Mouse (Mus musculus) limb, embryonic 10.5 days (tissue): ENCODE results near the gene Flvcr2. TPM values are rescaled to one million over a fixed set of nuclear protein-coding genes. Genes with fewer than 3 reads are reported as not detected.

Source experiments
- DNase-seq: peaks from one replicate; pipeline ENCODE4 v3.0.0-alpha.2; 2017; ENCODE audit warnings: low spot score
- H3K27ac ChIP-seq: fragments of 300-500 bp; sonication (generic); 2 replicates; pipeline ENCODE4 v1.5.1; 2016; ENCODE audit warnings: mild to moderate bottlenecking
- H3K27me3 ChIP-seq: fragments of 300-500 bp; sonication (generic); 2 replicates; pipeline ENCODE4 v1.6.1; 2016; ENCODE audit warnings: low read depth, mild to moderate bottlenecking; ENCODE audit not compliant: poor library complexity, severe bottlenecking
- H3K36me3 ChIP-seq: fragments of 300-500 bp; sonication (generic); 2 replicates; pipeline ENCODE4 v1.6.1; 2016; ENCODE audit warnings: mild to moderate bottlenecking, moderate library complexity
- H3K4me1 ChIP-seq: fragments of 300-500 bp; sonication (generic); 2 replicates; pipeline ENCODE4 v1.6.1; 2016
- H3K4me3 ChIP-seq: fragments of 300-500 bp; sonication (generic); 2 replicates; pipeline ENCODE4 v1.5.1; 2016; ENCODE audit warnings: mild to moderate bottlenecking, moderate library complexity
- H3K9me3 ChIP-seq: fragments of 300-500 bp; sonication (generic); replicated peaks from 2 replicates; pipeline ENCODE4 v1.6.1; 2016; ENCODE audit warnings: mild to moderate bottlenecking
- WGBS: fragments of 180-500 bp; shearing (Covaris S2); methylation state at CpG from one replicate; pipeline ENCODE4 v1.1.7; 2016; 5-methylcytosine and 5-hydroxymethylcytosine counted together
- polyA plus RNA-seq: library from polyadenylated mRNA; unstranded; fragments of >200 nt; fragmentation: Nextera tagmentation; extraction: Ambion mirVana; gene quantifications from 2 replicates; pipeline ENCODE4 v1.2.1, GENCODE M21; 2016

Gene Flvcr2
- polyA plus RNA-seq, 1 experiment from 2014 or later: 0.93 TPM

DNA sequence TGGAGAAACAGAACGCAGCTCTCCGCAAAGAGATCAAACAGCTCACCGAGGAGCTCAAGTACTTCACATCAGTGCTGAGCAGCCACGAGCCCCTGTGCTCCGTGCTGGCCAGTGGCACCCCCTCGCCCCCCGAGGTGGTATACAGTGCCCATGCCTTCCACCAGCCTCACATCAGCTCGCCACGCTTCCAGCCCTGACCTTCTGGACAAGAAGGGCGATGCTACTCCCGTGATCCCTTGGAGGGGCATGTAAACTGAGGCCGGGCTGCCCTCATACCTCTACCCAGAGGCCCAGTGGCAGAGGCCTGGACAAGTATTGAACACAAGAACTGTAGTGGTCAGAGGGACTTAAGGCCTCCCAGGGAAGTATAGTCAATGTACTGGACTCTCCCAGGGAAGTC is 37.8 kb upstream of the Flvcr2 start:
- Histone ChIP-seq H3K9me3 (no peaks in the 10 kb centered on the region), H3K27me3 (peaks cover 23% of the 10 kb centered on the region), H3K27ac (no peak overlapping the region), H3K4me1 (peaks cover 20% of the 10 kb centered on the region), H3K4me3 (no peak overlapping the region), H3K36me3 (no peaks in the 10 kb centered on the region)
- WGBS: 80% methylated on average over 12 of the region's 12 CpGs
- no peak for DNase-seq

DNA sequence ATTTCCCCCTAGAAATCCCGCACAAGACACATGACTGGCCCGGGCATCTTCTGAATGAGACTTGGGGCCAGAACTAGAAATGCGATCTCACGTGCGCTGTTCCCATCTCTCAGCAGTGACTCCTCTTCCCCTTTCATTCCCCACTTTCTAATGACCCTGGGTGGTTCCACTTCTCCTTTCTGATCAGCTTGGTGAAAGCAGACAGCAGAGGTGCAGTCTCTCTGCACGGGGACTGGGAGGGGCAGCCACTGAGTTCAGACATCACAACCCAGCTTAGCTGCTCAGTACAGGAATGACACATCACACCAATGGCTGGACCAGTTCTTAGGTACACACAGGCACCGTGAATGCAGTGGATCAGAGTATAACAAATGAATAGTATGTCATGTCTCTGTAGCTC is 35.6 kb upstream of the Flvcr2 start:
- H3K4me1 ChIP-seq: peaks cover 11% of the 10 kb centered on the region
- no peak overlapping the region for H3K4me3 ChIP-seq
- WGBS: 82% methylated on average over 7 of the region's 7 CpGs
- no peaks in the 10 kb centered on the region for H3K36me3 ChIP-seq
- H3K9me3 ChIP-seq: no peaks in the 10 kb centered on the region
- H3K27me3 ChIP-seq: peaks cover 23% of the 10 kb centered on the region
- no peak for DNase-seq
- no peak overlapping the region for H3K27ac ChIP-seq

DNA sequence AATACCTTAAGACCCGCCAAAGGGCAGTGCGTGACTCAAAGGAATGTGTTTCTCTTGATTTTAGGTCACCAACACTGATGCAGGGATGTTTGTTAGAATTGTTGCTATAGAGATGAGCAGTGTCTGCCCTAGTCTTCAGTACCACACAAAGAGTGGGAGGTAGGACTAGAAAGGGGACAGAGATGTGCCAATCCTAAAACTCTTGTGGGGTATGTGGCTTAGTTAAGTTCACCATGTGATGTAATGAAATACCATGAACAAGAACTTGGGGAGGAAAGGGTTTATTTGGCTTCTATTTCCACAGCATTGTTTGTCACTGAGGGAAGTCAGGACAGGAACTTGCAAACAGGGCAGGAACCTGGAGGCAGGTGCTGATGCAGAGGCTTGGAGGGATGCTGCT is 33.8 kb upstream of the Flvcr2 start:
- 92% methylated on average over 2 of the region's 2 CpGs for WGBS
- Histone ChIP-seq H3K4me1 (no peaks in the 10 kb centered on the region), H3K4me3 (no peak overlapping the region), H3K9me3 (no peaks in the 10 kb centered on the region), H3K27ac (no peak overlapping the region), H3K36me3 (no peaks in the 10 kb centered on the region), H3K27me3 (0 out of 2 replicates have a peak, but pooled peaks cover 4% of the 10 kb centered on the region)
- no peak for DNase-seq

DNA sequence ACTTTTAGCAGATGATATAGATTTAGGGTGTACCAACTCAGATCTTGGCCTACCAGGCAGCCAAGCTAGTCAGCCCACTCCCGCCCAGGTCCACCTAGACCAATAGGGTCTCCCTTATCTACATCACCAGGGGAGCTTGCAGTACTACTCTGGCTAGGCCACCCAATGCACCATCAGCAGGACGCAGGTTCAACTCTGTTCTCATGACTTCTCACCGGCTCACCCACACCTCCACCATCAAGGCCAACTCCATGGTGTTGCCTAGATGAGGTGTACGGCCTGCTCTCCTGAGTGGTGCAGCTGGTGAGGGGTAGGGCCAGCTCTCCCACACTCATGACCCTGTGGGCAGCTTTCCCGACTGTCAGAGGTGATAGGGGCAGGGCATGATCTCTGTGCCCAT is 32.2 kb upstream of the Flvcr2 start:
- Histone ChIP-seq H3K4me3 (no peak overlapping the region), H3K27me3 (no peaks in the 10 kb centered on the region), H3K4me1 (no peaks in the 10 kb centered on the region), H3K9me3 (no peaks in the 10 kb centered on the region), H3K27ac (no peak overlapping the region), H3K36me3 (no peaks in the 10 kb centered on the region)
- WGBS: 96% methylated on average over 5 of the region's 5 CpGs
- no peak for DNase-seq

DNA sequence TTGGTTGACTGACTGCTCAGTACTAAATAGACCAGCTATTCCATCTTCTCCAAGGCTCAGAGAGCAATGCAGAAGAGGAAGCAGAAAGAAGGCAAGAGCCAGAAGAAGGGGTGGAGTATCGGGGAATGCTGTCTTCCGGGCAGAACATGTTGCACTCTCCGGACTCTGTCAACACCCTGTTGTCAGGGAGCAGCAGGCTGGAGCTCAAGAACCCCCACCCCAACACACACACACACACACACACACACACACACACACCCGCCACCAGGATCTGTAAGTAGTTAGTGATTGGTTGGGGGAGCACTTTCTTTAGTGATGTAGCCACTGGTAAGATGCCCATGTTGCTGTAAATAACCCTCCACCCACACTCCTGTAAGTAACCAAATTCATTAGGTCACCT is 21.0 kb upstream of the Flvcr2 start:
- Histone ChIP-seq H3K36me3 (no peaks in the 10 kb centered on the region), H3K4me1 (no peaks in the 10 kb centered on the region), H3K27me3 (no peaks in the 10 kb centered on the region), H3K27ac (no peak overlapping the region), H3K9me3 (no peaks in the 10 kb centered on the region), H3K4me3 (no peak overlapping the region)
- 79% methylated on average over 4 of the region's 4 CpGs for whole genome bisulfite sequencing
- DNase-seq: no peak

DNA sequence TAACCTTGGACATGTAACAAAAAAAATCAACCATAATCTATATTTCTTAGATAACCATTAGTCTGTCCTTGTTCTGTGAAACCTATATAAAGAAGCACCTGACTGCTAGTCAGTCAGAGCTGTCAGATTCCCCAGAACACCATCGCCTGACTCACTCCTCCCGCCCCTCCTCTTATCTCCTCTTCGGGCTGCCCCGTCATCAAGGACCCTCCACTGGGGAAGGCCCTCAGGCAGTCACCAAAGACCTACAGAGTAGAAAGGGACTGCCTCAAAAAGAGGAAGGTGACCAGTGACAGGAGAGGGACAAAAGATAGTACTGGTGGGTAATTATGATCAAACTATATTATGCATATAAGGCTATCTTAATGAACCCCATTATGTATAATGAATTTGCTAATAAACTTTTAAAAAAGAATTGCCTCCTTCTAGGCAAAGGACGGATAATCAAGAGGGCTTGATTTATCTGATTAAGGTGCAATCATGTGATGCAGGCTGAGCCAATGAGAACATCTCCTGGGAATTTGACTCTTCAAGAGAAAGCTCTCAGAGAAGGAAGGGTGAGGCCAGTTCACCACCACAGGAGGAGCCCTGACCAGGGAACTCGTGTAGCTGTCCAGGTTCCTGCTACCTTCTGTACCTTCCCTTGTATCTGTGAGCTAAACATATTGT is 19.5 kb upstream of the Flvcr2 start:
- H3K27ac ChIP-seq: no peak overlapping the region
- no peaks in the 10 kb centered on the region for H3K4me1 ChIP-seq
- no peaks in the 10 kb centered on the region for H3K36me3 ChIP-seq
- DNase-seq: no peak
- no peak overlapping the region for H3K4me3 ChIP-seq
- no peaks in the 10 kb centered on the region for H3K9me3 ChIP-seq
- no peaks in the 10 kb centered on the region for H3K27me3 ChIP-seq
- 66% methylated on average over 6 of the region's 6 CpGs for WGBS

DNA sequence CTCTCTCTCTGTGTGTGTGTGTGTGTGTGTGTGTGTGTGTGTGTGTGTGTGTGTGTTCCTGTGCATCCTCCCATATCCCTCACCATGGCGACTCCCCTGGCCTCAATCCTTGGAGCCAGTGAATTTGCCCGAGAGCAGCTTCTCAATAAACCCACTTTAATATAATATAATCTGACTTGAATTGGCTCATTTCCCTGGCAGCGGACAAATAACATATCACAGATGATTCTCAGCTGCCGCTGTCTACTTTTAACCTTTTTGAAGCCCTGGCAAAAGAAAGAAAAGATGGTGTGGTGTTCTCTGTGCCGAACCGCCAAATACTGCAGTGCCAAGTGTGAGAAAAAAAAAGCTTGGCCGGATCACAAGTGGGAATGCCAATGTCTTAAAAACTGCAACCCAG is 18.2 kb upstream of the Flvcr2 start:
- Histone ChIP-seq H3K4me1 (no peaks in the 10 kb centered on the region), H3K27ac (no peak overlapping the region), H3K36me3 (no peaks in the 10 kb centered on the region), H3K4me3 (no peak overlapping the region), H3K9me3 (no peaks in the 10 kb centered on the region), H3K27me3 (no peaks in the 10 kb centered on the region)
- DNase-seq: no peak
- 90% methylated on average over 7 of the region's 7 CpGs for WGBS

DNA sequence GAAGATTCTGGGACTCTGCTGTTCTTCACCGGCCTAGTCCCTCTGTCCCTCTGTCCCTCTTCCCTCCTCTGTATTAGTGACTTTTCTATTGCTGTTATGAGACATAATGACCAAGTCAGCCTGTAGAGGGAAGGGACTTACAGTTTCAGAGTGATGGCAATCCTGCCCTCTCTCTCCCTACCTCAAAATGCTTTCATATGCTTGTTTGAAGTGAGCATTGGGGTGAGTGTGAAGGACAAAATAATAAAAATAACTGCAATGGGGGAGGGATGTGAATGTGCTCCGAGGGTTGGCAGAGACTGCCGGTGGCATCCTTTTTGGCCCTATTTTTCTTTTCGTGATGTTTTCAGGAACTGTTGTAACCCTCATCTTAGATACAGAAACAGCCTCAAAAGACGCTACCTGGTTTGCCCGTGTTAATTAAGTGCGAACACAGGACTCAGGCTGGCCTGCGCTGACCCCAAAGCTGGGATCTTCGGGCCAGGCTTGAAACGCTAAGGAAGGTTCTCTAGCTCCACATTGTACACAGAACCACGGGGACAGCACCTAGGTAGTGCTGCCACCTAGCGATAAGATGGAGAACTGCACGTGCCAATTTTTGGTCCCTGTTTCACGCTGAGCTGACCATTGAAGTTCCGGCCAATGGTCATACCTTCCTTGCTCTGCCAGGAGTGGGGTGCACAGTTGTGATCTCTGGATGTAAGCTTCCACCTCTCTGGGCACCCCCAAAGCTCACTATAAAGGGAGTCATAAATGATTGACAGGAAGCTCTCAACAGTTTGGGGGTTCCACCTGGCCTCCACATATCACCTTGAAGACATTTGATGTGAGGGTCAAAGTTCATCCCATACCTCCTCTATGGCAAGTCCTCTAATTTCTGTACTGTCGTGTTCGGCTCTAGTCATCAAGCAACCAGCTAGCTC is 17.1 kb upstream of the Flvcr2 start:
- no peaks in the 10 kb centered on the region for H3K4me1 ChIP-seq
- no peaks in the 10 kb centered on the region for H3K36me3 ChIP-seq
- no peak overlapping the region for H3K27ac ChIP-seq
- no peaks in the 10 kb centered on the region for H3K9me3 ChIP-seq
- no peaks in the 10 kb centered on the region for H3K27me3 ChIP-seq
- DNase-seq: peak; percentile 77
- 40% methylated on average over 17 of the region's 17 CpGs for WGBS
- no peak overlapping the region for H3K4me3 ChIP-seq

DNA sequence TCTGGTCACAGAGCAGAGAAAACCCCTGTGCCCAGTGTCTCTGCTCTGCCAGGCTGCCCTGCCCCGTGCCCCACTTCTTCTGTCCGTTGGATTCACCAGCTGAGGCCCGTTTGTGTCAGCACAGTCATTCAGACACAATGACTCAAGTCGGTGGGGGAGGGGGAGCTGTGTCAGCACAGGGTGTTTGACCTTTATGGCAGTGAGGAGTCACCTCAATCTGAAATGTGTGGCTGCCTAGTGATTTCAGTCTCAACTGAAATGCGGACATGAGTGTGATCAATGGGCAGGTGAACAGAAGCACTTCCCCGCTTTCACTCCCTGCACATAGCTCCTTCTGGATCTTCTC is 16.4 kb upstream of the Flvcr2 start:
- 75% methylated on average over 6 of the region's 6 CpGs for WGBS
- Histone ChIP-seq H3K27me3 (no peaks in the 10 kb centered on the region), H3K4me3 (no peak overlapping the region), H3K36me3 (no peaks in the 10 kb centered on the region), H3K27ac (no peak overlapping the region), H3K4me1 (no peaks in the 10 kb centered on the region), H3K9me3 (no peaks in the 10 kb centered on the region)
- DNase-seq: no peak

DNA sequence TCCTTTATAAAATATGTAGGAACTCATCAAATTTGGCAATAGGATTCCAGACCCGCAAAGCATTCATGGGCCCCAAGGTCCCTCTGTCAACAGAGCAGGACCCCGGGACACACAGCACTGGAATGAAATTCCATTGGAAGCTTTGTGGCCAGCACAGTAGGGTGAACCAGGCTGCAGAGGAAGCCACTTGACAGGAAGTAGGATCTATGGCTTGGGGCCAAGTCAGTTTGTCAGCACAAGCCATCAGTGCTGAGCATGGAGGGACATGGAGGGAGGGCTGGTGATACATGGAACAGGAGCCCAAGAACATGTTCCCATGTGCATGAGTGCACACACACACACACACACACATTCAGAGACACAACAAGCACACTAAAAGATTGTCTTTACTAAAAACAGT is 10.1 kb upstream of the Flvcr2 start:
- no peak overlapping the region for H3K4me3 ChIP-seq
- no peaks in the 10 kb centered on the region for H3K4me1 ChIP-seq
- DNase-seq: no peak
- H3K27me3 ChIP-seq: no peaks in the 10 kb centered on the region
- H3K9me3 ChIP-seq: no peaks in the 10 kb centered on the region
- no peak overlapping the region for H3K27ac ChIP-seq
- 84% methylated on average over 2 of the region's 2 CpGs for WGBS
- H3K36me3 ChIP-seq: no peaks in the 10 kb centered on the region

DNA sequence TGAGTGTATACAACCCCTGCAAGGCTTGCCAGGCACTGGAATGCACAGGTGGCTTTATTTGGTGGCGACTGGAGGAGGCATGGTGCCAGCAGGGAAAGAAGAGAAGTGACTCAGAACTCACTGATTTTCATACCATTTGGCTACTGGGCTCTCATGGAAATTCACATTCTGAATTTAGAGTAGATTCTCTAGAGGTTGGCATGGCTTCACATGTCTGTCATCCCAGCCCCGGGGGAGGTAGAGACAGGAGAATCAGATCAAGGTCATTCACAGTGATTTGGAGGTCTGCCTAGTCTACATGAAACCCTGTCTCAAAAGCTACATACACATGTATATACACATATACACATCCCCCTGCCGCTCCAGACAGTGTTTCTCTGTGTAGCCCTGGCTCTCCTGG is 9.4 kb upstream of the Flvcr2 start:
- DNase-seq: no peak
- WGBS: 88% methylated on average over 3 of the region's 3 CpGs
- Histone ChIP-seq H3K36me3 (no peaks in the 10 kb centered on the region), H3K27me3 (no peaks in the 10 kb centered on the region), H3K9me3 (no peaks in the 10 kb centered on the region), H3K4me3 (no peak overlapping the region), H3K4me1 (no peaks in the 10 kb centered on the region), H3K27ac (no peak overlapping the region)

DNA sequence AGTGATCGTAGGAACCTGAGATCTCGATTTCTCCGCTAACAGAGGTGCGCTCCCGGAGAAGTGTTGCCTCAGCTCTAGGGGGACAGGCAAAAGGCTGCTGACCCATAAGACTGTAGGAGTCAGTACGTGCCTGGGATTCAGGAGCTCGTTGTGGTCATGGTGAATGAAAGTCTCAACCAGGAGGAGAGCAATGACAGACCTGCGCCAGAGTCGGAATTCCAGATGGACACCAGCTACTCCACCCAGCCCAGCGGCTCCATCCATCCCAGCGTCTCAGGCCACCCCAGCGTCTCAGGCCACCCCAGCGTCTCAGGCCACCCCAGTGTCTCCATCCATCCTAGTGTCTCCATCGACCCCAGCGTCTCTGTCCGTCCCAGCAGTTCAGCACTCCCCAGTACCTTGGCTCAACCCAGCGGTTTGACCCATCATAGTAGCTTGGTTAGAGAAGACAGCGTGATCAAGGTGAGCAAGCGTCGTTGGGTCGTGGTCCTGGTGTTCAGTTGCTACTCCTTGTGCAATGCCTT is 419 bp downstream of the Flvcr2 start:
- 20% methylated on average over 21 of the region's 21 CpGs for WGBS
- DNase-seq: no peak

DNA sequence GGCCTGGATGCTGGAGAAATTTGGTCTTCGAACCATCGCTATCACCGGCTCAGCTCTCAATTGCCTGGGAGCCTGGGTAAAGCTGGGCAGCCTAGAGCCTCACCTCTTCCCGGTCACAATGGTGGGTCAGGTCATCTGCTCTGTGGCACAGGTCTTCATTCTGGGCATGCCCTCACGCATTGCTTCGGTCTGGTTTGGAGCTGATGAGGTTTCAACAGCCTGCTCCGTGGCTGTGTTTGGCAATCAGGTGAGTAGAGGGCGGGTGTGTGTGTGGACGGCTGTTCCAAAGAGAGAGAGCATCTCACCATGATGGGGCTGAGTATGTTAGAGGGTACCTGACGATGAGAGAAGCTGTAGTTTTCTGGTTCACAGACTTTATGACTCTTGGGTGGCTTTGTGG is 1.0 kb downstream of the Flvcr2 start:
- H3K4me3 ChIP-seq: no peak overlapping the region

More for the DNA sequence above, 419 bp downstream of the Flvcr2 start:
- Histone ChIP-seq H3K27ac (no peak overlapping the region), H3K27me3 (peaks cover 23% of the 10 kb centered on the region), H3K9me3 (no peaks in the 10 kb centered on the region), H3K4me1 (peaks cover 18% of the 10 kb centered on the region), H3K4me3 (peak overlapping the region; percentile 62), H3K36me3 (no peaks in the 10 kb centered on the region)

More for the DNA sequence above, 1.0 kb downstream of the Flvcr2 start:
- Histone ChIP-seq H3K27ac (no peak overlapping the region), H3K4me1 (peaks cover 18% of the 10 kb centered on the region), H3K36me3 (no peaks in the 10 kb centered on the region), H3K27me3 (peaks cover 23% of the 10 kb centered on the region), H3K9me3 (no peaks in the 10 kb centered on the region)
- WGBS: 86% methylated on average over 10 of the region's 10 CpGs
- no peak for DNase-seq
